Mouse (Mus musculus) ES-Bruce4 (cell line): ENCODE measurements around the gene Rwdd2a. TPM values are rescaled to one million over a fixed set of nuclear protein-coding genes. Genes with fewer than 3 reads are reported as not detected.

ENCODE experiments used
- H3K27ac ChIP-seq: 2 replicates; pipeline ENCODE4 v1.5.1; 2012; ENCODE audit warnings: low read length, inconsistent platforms; ENCODE audit not compliant: insufficient read depth
- H3K27me3 ChIP-seq: 2 replicates; pipeline ENCODE4 v1.6.1; 2012; ENCODE audit warnings: mild to moderate bottlenecking, low read length, inconsistent platforms; ENCODE audit not compliant: control insufficient read depth, poor library complexity, insufficient read depth, severe bottlenecking
- H3K36me3 ChIP-seq: 2 replicates; pipeline ENCODE4 v1.6.1; 2012; ENCODE audit warnings: inconsistent platforms, mild to moderate bottlenecking, low read length, moderate library complexity; ENCODE audit not compliant: control insufficient read depth, poor library complexity, insufficient read depth, severe bottlenecking
- H3K4me1 ChIP-seq: one replicate; pipeline ENCODE4 v1.8.1; 2011; ENCODE audit warnings: low read length; ENCODE audit not compliant: control insufficient read depth, insufficient read depth
- H3K4me3 ChIP-seq: 2 replicates; pipeline ENCODE4 v1.5.1; 2011; ENCODE audit warnings: low read depth, mild to moderate bottlenecking, low read length
- H3K9ac ChIP-seq: 2 replicates; pipeline ENCODE4 v1.6.1; 2012; ENCODE audit warnings: low read depth, mild to moderate bottlenecking, inconsistent platforms; ENCODE audit not compliant: poor library complexity, severe bottlenecking
- H3K9me3 ChIP-seq: replicated peaks from 2 replicates; pipeline ENCODE4 v1.6.1; 2012; ENCODE audit warnings: mild to moderate bottlenecking, low read length, inconsistent platforms; ENCODE audit not compliant: control insufficient read depth, poor library complexity, insufficient read depth, severe bottlenecking
- CTCF ChIP-seq: IDR thresholded peaks from one replicate; pipeline ENCODE4 v1.8.1; 2011; ENCODE audit warnings: low read depth, low read length
- EP300 ChIP-seq: IDR thresholded peaks from 2 replicates; pipeline ENCODE4 v1.6.1; 2011; ENCODE audit warnings: low read depth, low read length; ENCODE audit not compliant: insufficient read depth
- POLR2A ChIP-seq: IDR thresholded peaks from one replicate; pipeline ENCODE4 v1.8.1; 2011; ENCODE audit warnings: low read length; ENCODE audit not compliant: insufficient read depth
- polyA plus RNA-seq: library from polyadenylated mRNA; stranded (reverse); fragments of >200 nt; gene quantifications from 2 replicates; pipeline ENCODE4 v1.2.4, GENCODE M21; 2011; ENCODE audit warnings: low read depth; ENCODE audit not compliant: missing spikeins, insufficient read depth, insufficient read length

Gene Rwdd2a
- polyA plus RNA-seq, 1 experiment, result 7.4 TPM

DNA sequence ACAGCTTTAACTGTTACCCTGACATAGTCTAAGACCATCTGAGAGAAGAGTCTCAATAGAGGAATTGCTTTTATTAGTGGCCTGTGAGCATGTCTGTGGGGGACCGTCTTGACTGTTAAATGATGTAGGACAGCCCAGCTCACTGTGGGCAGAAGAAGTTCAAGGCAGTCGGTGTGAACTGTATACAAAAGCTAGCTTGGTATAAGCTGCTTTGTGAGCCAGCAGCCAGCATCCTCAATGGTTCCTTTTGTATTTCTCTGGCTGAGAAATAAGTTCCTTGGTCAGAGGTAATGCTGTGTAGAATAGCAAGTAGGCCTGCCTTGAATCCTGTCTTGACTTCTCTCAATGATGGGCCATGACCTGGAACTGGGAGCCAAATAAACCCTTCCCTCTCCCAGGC, 50.3 kb downstream of the Rwdd2a start:
- no peaks in the 10 kb centered on the region for H3K27me3 ChIP-seq
- no peaks in the 10 kb centered on the region for H3K9me3 ChIP-seq
- no peak overlapping the region for H3K27ac ChIP-seq
- H3K4me3 ChIP-seq, result no peak overlapping the region
- no peak overlapping the region for H3K9ac ChIP-seq
- no peak for TF ChIP-seq POLR2A
- no peak for TF ChIP-seq CTCF
- TF ChIP-seq EP300, result no peak
- H3K36me3 ChIP-seq, result no peaks in the 10 kb centered on the region
- no peaks in the 10 kb centered on the region for H3K4me1 ChIP-seq

DNA sequence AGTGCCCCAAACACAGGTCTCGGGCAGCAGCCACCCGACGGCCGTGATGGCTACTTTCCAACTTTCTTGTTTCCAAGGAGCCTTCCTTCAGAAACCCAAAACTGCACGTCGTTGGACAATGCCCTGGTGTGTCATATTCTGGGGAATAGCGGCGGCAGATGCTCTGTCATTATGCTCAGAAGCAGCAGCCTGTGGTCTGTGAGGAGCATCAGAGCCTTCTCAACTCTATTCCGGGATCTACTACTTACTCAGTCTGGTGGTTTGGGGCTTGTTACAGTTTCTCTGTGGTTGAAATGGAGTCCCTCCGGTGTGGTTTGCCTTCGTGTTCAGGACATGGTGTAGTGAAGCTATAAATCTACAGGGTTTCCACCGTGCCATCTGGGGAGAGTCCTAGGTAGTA, 52.2 kb downstream of the Rwdd2a start:
- no peak for TF ChIP-seq EP300
- TF ChIP-seq POLR2A, result no peak
- TF ChIP-seq CTCF, result no peak
- Histone ChIP-seq H3K27me3 (no peaks in the 10 kb centered on the region), H3K9ac (no peak overlapping the region), H3K9me3 (no peaks in the 10 kb centered on the region), H3K4me3 (no peak overlapping the region), H3K27ac (no peak overlapping the region), H3K36me3 (no peaks in the 10 kb centered on the region), H3K4me1 (no peaks in the 10 kb centered on the region)

Other genes with a start within 250 kb of the Rwdd2a start
- gene Ube2cbp, start 107.0 kb upstream of the Rwdd2a start, polyA plus RNA-seq, result 1.6 and 2.2 TPM in 2 replicates
- gene Dop1a, start 104.8 kb upstream of the Rwdd2a start, polyA plus RNA-seq, result 13.0 and 17.3 TPM in 2 replicates
- 28.1 and 34.3 TPM in 2 replicates for gene Pgm3, start 149 bp upstream of the Rwdd2a start, polyA plus RNA-seq
- gene Me1, start 124.0 kb downstream of the Rwdd2a start, polyA plus RNA-seq, result 24.4 and 25.2 TPM in 2 replicates
- 0.18 and 0.20 TPM in 2 replicates for gene Prss35, start 171.7 kb downstream of the Rwdd2a start, polyA plus RNA-seq